ENCODE assay signal across 7 mouse cellular contexts in the genomic region with DNA sequence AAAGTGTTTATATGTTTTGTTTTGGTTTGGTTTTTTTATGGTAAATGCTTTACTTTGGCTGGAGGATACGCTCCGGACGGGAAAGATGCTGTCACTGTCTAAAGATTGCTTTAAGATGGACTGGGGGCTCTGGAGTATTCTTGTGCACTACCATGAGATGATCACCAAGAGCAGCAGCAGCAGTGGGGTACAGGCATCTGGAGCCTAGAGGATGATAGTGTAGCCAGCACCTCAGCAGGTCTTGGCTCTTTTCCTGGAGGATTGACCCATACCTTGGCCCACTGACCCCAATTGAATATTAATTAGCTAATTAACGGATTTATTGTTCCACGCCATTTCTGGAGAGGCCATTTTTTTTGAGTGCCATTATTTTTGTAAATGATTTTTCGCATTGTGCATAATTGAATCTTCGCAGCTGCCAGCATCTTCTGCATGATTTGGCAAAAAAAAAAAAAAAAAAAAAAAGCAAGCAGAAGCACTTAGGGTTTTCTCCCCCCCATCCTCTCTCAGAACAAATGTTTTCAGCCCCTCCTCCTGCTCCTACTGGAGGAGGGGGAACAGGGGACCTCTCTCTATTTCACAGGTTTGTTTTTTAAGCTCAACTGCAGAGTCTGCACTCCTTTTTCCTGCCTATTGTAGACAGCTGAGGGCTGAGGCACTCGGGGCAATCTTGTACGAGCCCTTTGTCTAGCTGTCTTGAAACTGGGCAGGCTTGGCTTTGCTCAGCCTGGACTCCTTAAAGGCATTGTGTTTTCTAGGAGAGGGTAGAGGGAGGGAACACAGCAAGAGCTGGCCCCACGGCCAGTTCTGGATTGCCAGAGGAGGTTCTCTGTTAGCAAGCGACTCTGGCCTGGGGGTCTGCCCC. TPM values are rescaled to one million over a fixed set of nuclear protein-coding genes. Genes with fewer than 3 reads are reported as not detected.
DNase-seq lines count a peak whose midpoint lies in the region; ATAC-seq lines count a peak whose summit lies in the region.
"Not testable (repeated sequence)": the region's sequence is repeated elsewhere in the genome, so short reads cannot be mapped to it uniquely, and the experiment has no call there.

No protein-coding gene starts in this region.

- not testable (repeated sequence) for H3K4me3 ChIP-seq in forebrain, embryonic 12.5 days (replicated peaks); heart, embryonic 11.5 days (ENCODE audit: low read depth, low read length); hindbrain, embryonic 16.5 days (ENCODE audit: low read length); limb, embryonic 12.5 days (replicated peaks); midbrain, embryonic 11.5 days (ENCODE audit: low read depth, low read length); neural tube, embryonic 13.5 days

- DNase-seq in midbrain, embryonic 11.5 days (ENCODE audit: low spot score, missing footprints), result peak; percentile 91

- not testable (repeated sequence) for H3K9ac ChIP-seq in forebrain, embryonic 12.5 days; heart, embryonic 11.5 days (ENCODE audit: low read depth, low read length); hindbrain, embryonic 16.5 days (ENCODE audit: low read depth, low read length); limb, embryonic 12.5 days (replicated peaks); midbrain, embryonic 11.5 days (ENCODE audit: low read length); neural tube, embryonic 13.5 days

- H3K36me3 ChIP-seq in forebrain, embryonic 12.5 days (replicated peaks); heart, embryonic 11.5 days (ENCODE audit: control insufficient read depth, insufficient read depth, low read length); hindbrain, embryonic 16.5 days (ENCODE audit: control insufficient read depth, insufficient read depth, low read length); limb, embryonic 12.5 days; midbrain, embryonic 11.5 days (ENCODE audit: control insufficient read depth, insufficient read depth, low read length); neural tube, embryonic 13.5 days: not testable (repeated sequence)

- not testable (repeated sequence) for H3K4me2 ChIP-seq in forebrain, embryonic 12.5 days; heart, embryonic 11.5 days; hindbrain, embryonic 16.5 days (ENCODE audit: low read length); limb, embryonic 12.5 days; midbrain, embryonic 11.5 days; neural tube, embryonic 13.5 days

- WGBS in forebrain, embryonic 12.5 days, result 23% methylated on average over 8 of the region's 11 CpGs
- WGBS in heart, embryonic 11.5 days (ENCODE audit: insufficient replicate concordance), result 87% methylated on average over 6 of the region's 11 CpGs
- 30% methylated on average over 6 of the region's 11 CpGs for WGBS in hindbrain, embryonic 16.5 days
- 63% methylated on average over 8 of the region's 11 CpGs for WGBS in limb, embryonic 12.5 days
- 55% methylated on average over 7 of the region's 11 CpGs for WGBS in midbrain, embryonic 11.5 days
- WGBS in neural tube, embryonic 13.5 days, result 43% methylated on average over 8 of the region's 11 CpGs

- H3K27ac ChIP-seq in forebrain, embryonic 12.5 days, result peak overlapping the region; percentile 68; the same call in 1 of the 2 replicates
- not testable (repeated sequence) for H3K27ac ChIP-seq in heart, embryonic 11.5 days (ENCODE audit: low read depth, low read length); hindbrain, embryonic 16.5 days (ENCODE audit: low read depth, low read length); limb, embryonic 12.5 days; midbrain, embryonic 11.5 days (ENCODE audit: low read depth, low read length); neural tube, embryonic 13.5 days (replicated peaks)

- ATAC-seq in common myeloid progenitor, adult 5-6 weeks (replicated peaks; ENCODE audit: low read depth, poor library complexity, severe bottlenecking), result peak; percentile 54
- peak; percentile 84 for ATAC-seq in forebrain, embryonic 12.5 days (ENCODE audit: low FRiP score)
- 0 out of 2 replicates have a peak, but pooled peaks have one; percentile 49 for ATAC-seq in heart, embryonic 11.5 days (replicated peaks; ENCODE audit: insufficient number of reproducible peaks, low FRiP score, low TSS enrichment)
- peak; percentile 77 for ATAC-seq in hindbrain, embryonic 16.5 days
- ATAC-seq in limb, embryonic 12.5 days (ENCODE audit: insufficient number of reproducible peaks, insufficient read depth, low FRiP score, low TSS enrichment, low read depth), result 0 out of 2 replicates have a peak, but pooled peaks have one; percentile 20
- ATAC-seq in midbrain, embryonic 11.5 days (ENCODE audit: low FRiP score), result peak; percentile 85
- ATAC-seq in neural tube, embryonic 13.5 days (ENCODE audit: low read depth), result peak; percentile 64

- H3K27me3 ChIP-seq in forebrain, embryonic 12.5 days; heart, embryonic 11.5 days (ENCODE audit: control insufficient read depth, insufficient read depth, low read length); hindbrain, embryonic 16.5 days (replicated peaks; ENCODE audit: control insufficient read depth, insufficient read depth, low read length); midbrain, embryonic 11.5 days (ENCODE audit: control insufficient read depth, insufficient read depth, low read length); neural tube, embryonic 13.5 days: not testable (repeated sequence)
- H3K27me3 ChIP-seq in limb, embryonic 12.5 days, result peaks cover 12% of the 10 kb centered on the region

- peaks cover 27% of the 10 kb centered on the region for H3K4me1 ChIP-seq in forebrain, embryonic 12.5 days
- H3K4me1 ChIP-seq in heart, embryonic 11.5 days (ENCODE audit: control insufficient read depth, insufficient read depth, low read length); hindbrain, embryonic 16.5 days (ENCODE audit: control insufficient read depth, insufficient read depth, low read depth, low read length); limb, embryonic 12.5 days (replicated peaks); neural tube, embryonic 13.5 days (replicated peaks): not testable (repeated sequence)
- peaks cover 18% of the 10 kb centered on the region for H3K4me1 ChIP-seq in midbrain, embryonic 11.5 days (ENCODE audit: control insufficient read depth, insufficient read depth, low read length)

- H3K9me3 ChIP-seq in forebrain, embryonic 12.5 days; heart, embryonic 11.5 days (replicated peaks; ENCODE audit: control insufficient read depth, low read length); hindbrain, embryonic 16.5 days (ENCODE audit: control insufficient read depth, low read length); limb, embryonic 12.5 days; midbrain, embryonic 11.5 days (ENCODE audit: control insufficient read depth, low read length); neural tube, embryonic 13.5 days: not testable (repeated sequence)

RNA-seq across cellular contexts. Expression of gene Tacc2, which starts 16.4 kb away (rescaled TPM):
- total RNA-seq in common myeloid progenitor, adult 5-6 weeks (2017), result 2.4 and 3.6 TPM in 2 replicates
- polyA plus RNA-seq in forebrain, embryonic 12.5 days (2016; fragmentation: Nextera tagmentation; extraction: Ambion mirVana), result 54.8 and 57.3 TPM in 2 replicates
- polyA plus RNA-seq in heart, embryonic 11.5 days (2014; fragmentation: Nextera tagmentation; extraction: Ambion mirVana), result 42.2 and 48.9 TPM in 2 replicates
- 49.7 and 57.8 TPM in 2 replicates for polyA plus RNA-seq in hindbrain, embryonic 16.5 days (2015; fragmentation: Nextera tagmentation; extraction: Ambion mirVana)
- 34.8 and 41.3 TPM in 2 replicates for polyA plus RNA-seq in limb, embryonic 12.5 days (2016; fragmentation: Nextera tagmentation; extraction: Ambion mirVana)
- polyA plus RNA-seq in midbrain, embryonic 11.5 days (2014; fragmentation: Nextera tagmentation; extraction: Ambion mirVana), result 45.8 and 47.3 TPM in 2 replicates
- 76.7 and 77.9 TPM in 2 replicates for polyA plus RNA-seq in neural tube, embryonic 13.5 days (2015; fragmentation: Nextera tagmentation; extraction: Ambion mirVana)

RNA-seq across cellular contexts. Expression of gene Nsmce4a, which starts 20.7 kb away (rescaled TPM):
- 188 and 223 TPM in 2 replicates for total RNA-seq in common myeloid progenitor, adult 5-6 weeks (2017)
- polyA plus RNA-seq in forebrain, embryonic 12.5 days (2016; fragmentation: Nextera tagmentation; extraction: Ambion mirVana), result 172 and 182 TPM in 2 replicates
- polyA plus RNA-seq in heart, embryonic 11.5 days (2014; fragmentation: Nextera tagmentation; extraction: Ambion mirVana), result 137 and 146 TPM in 2 replicates
- 72.9 and 75.7 TPM in 2 replicates for polyA plus RNA-seq in hindbrain, embryonic 16.5 days (2015; fragmentation: Nextera tagmentation; extraction: Ambion mirVana)
- polyA plus RNA-seq in limb, embryonic 12.5 days (2016; fragmentation: Nextera tagmentation; extraction: Ambion mirVana), result 200 and 213 TPM in 2 replicates
- polyA plus RNA-seq in midbrain, embryonic 11.5 days (2014; fragmentation: Nextera tagmentation; extraction: Ambion mirVana), result 223 and 239 TPM in 2 replicates
- polyA plus RNA-seq in neural tube, embryonic 13.5 days (2015; fragmentation: Nextera tagmentation; extraction: Ambion mirVana), result 104 and 107 TPM in 2 replicates

Comparison
In these comparisons a context has a peak if more than half of its experiments do, and no peak if none do; other contexts are left out.
1. ATAC-seq: peak in every context shown above with its lines; median percentile 85 in midbrain, embryonic 11.5 days; 84 in forebrain, embryonic 12.5 days; 77 in hindbrain, embryonic 16.5 days; 64 in neural tube, embryonic 13.5 days; 54 in common myeloid progenitor, adult 5-6 weeks; 49 in heart, embryonic 11.5 days; 20 in limb, embryonic 12.5 days.